Mouse (Mus musculus): Measurements from ENCODE around the gene Hoxd13.

The Hoxd13 gene

GRCm38 (mm10) chr2:74695813-74696430 is 27.8 kb downstream of the Hoxd13 start:
- DNase-seq, result no peak

DNA sequence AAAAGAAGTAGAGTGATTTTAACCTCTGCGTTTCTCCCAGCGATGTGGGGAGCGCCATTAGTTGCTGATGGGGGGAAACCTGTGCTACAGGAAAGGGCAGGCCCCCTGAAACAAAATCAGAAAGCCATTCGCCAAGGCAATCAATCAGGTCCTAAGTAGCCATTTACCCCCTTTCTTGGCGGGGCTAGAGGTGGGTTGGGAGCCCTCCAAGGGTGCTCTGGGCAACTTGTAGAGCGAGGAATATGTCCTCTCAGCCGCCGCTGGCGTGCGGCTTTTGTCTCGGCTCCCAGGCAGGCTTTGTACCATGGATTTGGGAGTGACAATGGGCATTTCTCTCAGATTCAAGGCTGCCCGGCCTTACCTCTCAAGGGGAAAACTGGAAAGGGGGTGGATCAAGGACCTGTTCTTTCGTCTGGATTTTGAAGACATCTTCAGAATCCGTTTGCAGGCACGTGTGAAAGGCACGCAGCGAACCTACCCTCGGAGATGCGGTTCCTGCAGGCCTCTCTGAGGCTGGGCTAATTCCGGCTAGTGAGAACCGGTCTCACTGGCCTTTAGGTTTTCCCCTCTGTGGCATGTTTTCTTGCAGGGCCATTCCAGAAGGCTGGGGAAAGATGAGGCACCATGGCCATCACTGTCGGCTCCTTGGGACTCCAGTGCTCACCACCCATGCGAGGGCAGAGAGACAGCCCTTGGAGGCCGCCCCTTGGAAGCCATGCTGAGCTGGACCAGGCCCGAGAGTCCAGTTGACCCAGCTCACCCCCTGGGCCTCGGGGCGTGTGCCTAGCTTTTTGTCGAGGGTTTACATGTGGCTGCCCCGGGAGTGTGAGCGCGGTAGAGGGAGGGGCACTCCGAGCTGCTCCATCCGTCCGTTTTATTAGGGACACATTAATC is 28.6 kb downstream of the Hoxd13 start:
- DNase-seq, result no peak

GRCm38 (mm10) chr2:74697567-74698121 is 29.5 kb downstream of the Hoxd13 start, which contains the start of gene Hoxd9:
TSS of gene Hoxd9 (plus strand) at chr2:74697727.
- peak; percentile 19 for DNase-seq

GRCm38 (mm10) chr2:74698201-74699052 is 30.3 kb downstream of the Hoxd13 start:
- peak; percentile 34 for DNase-seq

GRCm38 (mm10) chr2:74699053-74699430 is 30.9 kb downstream of the Hoxd13 start:
- DNase-seq, result no peak

DNA sequence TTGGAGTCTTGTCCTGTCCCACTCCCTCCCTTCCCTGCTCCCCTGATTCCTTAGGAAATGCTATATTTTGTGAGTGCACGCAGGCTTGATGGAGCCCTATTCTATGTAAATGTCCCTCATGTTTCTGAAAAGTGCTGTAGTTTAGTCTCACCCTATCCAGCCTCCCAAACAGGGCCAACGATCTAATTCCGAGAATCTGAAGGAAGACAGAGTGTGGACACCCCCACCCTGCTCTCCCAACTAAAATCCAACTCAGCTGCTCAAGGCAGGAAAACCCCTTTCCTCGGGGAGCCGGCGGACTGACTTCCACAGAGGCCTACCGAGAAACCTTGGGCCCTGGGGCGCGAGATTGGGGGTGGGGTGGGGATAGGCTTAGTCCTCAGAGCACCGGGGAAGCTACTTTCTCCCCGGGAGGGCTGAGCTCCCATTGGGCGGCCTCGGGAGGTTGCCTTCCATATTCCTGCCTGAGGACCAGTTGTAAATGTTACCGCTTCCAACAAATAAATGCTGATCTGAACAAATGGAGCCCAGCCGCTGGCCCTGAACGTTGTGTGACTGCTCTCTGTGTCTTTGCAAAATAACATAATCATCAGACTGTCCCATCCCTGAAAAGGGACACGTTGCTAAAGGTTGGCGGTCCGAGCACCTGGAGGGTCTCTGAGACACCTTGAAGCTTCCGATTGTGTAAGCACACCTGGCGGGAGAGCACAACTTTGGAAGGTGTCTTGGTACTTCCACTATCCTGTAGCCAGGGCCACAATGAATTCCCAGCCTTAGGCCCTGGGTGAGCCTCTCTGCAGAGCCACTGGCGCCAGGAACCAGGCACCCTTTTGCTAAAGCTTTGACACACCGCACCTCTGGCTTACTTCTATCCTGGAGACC is 31.8 kb downstream of the Hoxd13 start:
- no peak for DNase-seq

- DNase-seq, result no peak
Observed at GRCm38 (mm10) chr2:74700546-74701112, 32.5 kb downstream of the Hoxd13 start.

GRCm38 (mm10) chr2:74701949-74702819 is 34.1 kb downstream of the Hoxd13 start:
- DNase-seq, result peak; percentile 87

DNA sequence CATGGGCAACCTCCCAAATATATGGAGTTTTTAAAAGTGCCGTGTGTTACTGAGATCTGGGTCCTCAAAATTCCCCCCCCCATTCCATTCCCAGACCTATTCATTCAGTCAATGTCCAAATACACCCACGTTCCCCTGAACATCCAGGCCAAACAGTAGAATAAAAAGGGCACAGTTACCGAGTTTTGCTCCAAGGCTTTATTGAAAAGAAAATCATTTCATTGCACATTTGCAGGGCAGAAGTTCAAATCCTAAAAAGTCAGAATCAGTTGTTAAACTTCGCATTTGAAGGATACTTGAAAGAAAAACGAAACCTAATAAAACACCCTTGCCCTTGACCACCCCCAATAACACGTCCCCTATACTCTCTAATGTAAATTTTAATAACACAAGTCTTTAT is 34.7 kb downstream of the Hoxd13 start:
- no peak for DNase-seq

DNA sequence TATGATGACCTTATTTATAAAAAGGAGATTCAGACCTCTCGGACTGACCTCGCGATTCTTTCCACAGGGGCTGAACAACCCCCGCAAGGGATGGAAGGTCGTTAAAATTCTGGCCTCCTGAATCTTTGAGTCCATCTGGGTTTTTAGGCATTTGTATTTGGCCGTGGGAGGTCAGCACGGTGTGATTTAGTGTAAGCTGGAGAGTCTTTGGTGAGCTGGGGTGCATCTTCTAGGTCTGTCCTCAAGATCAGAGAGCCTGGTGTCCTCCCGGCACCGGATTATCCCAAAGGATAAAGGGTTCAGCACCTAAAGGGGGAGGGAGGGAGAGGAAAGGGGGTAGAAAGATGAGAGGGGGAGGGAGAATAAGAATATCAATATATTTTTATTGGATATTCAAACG is 35.2 kb downstream of the Hoxd13 start:
- no peak for DNase-seq

- DNase-seq, result no peak
Observed at GRCm38 (mm10) chr2:74703720-74704392, 35.7 kb downstream of the Hoxd13 start.

GRCm38 (mm10) chr2:74704393-74704998 is 36.4 kb downstream of the Hoxd13 start, which contains the start of gene Hoxd8:
TSS of gene Hoxd8 (plus strand) at chr2:74704615.
- DNase-seq, result peak; percentile 61

- DNase-seq, result no peak
Observed at GRCm38 (mm10) chr2:74704999-74705466, 36.9 kb downstream of the Hoxd13 start.

DNA sequence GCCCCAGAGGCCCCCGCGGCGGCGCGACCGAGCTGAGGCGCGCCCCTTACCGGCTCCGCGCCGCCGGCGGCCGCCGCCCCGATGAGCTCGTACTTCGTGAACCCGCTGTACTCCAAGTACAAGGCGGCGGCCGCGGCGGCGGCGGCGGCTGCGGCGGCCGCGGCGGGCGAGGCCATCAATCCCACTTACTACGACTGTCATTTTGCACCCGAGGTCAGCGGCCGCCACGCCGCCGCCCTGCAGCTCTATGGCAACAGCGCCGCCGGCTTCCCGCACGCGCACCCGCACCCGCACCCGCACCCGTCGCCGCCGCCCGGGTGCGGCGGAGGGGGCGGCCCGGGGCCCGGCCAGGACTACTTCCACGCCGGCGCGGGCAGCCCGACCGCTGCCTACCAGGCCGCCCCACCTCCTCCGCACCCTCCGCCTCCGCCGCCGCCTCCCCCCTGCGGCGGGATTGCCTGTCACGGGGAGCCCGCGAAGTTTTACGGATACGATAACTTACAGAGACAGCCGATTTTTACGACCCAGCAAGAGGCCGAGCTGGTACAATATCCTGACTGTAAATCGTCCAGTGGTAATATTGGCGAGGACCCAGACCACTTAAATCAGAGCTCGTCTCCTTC is 37.5 kb downstream of the Hoxd13 start:
- peak; percentile 52 for DNase-seq

DNA sequence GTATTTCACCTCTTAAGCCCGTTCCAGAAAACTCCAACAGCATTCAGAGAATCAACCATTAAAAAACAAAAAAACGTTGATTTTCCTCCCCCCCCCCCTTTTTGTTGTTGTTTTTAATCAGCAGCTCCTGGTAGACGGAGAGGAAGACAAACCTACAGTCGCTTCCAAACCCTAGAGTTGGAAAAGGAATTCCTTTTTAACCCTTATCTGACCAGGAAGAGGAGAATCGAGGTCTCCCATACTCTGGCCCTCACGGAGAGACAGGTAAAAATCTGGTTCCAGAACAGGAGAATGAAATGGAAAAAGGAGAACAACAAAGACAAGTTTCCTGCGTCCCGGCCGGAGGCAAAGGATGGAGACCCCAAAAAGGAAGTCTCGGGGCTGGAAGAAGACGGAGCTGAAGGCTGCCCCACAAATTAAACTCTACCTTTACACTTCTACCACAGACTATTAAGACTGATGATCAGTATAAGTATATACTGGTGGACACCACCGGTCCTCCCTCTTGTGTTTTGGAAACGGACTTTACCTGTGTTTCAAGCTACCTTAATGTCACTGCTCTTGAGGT is 38.4 kb downstream of the Hoxd13 start:
- DNase-seq, result no peak

GRCm38 (mm10) chr2:74707599-74707998 is 39.5 kb downstream of the Hoxd13 start:
- no peak for DNase-seq

DNA sequence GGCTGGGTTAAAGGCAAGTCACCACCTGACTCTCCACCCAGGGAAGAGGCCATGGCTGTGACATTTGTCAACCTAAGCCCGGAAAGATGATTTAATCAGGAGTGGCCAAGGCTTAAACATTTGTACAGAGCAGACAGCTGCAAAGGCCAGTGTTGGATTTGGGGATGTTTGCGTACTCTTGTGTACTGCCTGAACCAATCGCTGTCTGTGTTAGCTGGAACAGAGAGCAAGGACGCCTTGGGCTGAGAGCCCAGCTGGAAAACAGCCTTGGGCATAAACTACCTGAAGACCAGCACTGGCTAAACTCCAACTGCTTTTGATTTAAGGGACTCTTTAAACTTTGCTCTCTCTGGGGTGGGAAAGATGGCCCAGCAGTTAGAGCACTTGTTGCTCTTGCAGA is 40.6 kb downstream of the Hoxd13 start:
- DNase-seq, result no peak
